Mouse (Mus musculus): ENCODE results near the gene Chrm2. TPM values are rescaled to one million over a fixed set of nuclear protein-coding genes. Genes with fewer than 3 reads are reported as not detected.

The Chrm2 gene
- polyA plus RNA-seq (2015; fragmentation: Nextera tagmentation; extraction: Ambion mirVana) = 13.5 and 14.3 TPM in 2 replicates

GRCm38 (mm10) chr6:36387612-36388400 lies at the start of gene Chrm2:
Chrm2 (plus strand) TSS chr6:36388084.

MicroRNAs within 50 kb of the gene (microRNA counts, 519-probe panel; counts per million panel counts)
- microRNA mmu-miR-490 = 40.5 counts per million

Small RNA genes lying within 50 kb of the gene (microRNA-seq; reads per million reads assigned to microRNA genes)
- 77.8 reads per million, percentile 40 among the genes with 10 or more reads in this experiment for gene Mir490
